Comparison of ENCODE assay signal across 8 mouse cellular contexts in genomic region chr5:33274085-33274952, GRCm38 (mm10). TPM values are rescaled to one million over a fixed set of nuclear protein-coding genes. Genes with fewer than 3 reads are reported as not detected.
DNase-seq lines count a peak whose midpoint lies in the region; ATAC-seq lines count a peak whose summit lies in the region.

No protein-coding gene starts in this region.

- peak overlapping the region; percentile 97 for H3K27ac ChIP-seq in hindbrain, embryonic 11.5 days (ENCODE audit: low read depth, low read length)

- no peaks in the 10 kb centered on the region for H3K9me3 ChIP-seq in hindbrain, embryonic 11.5 days (ENCODE audit: control insufficient read depth, low read length)

- H3K4me3 ChIP-seq in hindbrain, embryonic 11.5 days (ENCODE audit: low read depth, low read length) = peak overlapping the region; percentile 69

- peak; percentile 74 for ATAC-seq in hindbrain, embryonic 11.5 days (ENCODE audit: low FRiP score)

- H3K4me2 ChIP-seq in hindbrain, embryonic 11.5 days (replicated peaks; ENCODE audit: low read depth, low read length) = peak overlapping the region; percentile 60

- WGBS in hindbrain, embryonic 11.5 days = under 1% methylated on average over 57 of the region's 97 CpGs

- 0 out of 2 replicates have a peak, but pooled peaks cover 3% of the 10 kb centered on the region for H3K36me3 ChIP-seq in hindbrain, embryonic 11.5 days (ENCODE audit: control insufficient read depth, insufficient read depth, low read length)

- H3K27me3 ChIP-seq in hindbrain, embryonic 11.5 days (ENCODE audit: control insufficient read depth, insufficient read depth, low read length) = no peaks in the 10 kb centered on the region

- 0 out of 2 replicates have a peak, but pooled peaks cover 12% of the 10 kb centered on the region for H3K4me1 ChIP-seq in hindbrain, embryonic 11.5 days (replicated peaks; ENCODE audit: control insufficient read depth, insufficient read depth, low read length)

- peak; percentile 94 for DNase-seq in MN1 (ENCODE audit: low spot score)
- DNase-seq in cerebellum, adult 9-10 months = peak; percentile 93
- DNase-seq in frontal cortex, adult 2 months (ENCODE audit: extremely low spot score in 1 of 2, low spot score in 1 of 2) = peak; percentile 69 to 91
- DNase-seq in hindbrain, embryonic 11.5 days (ENCODE audit: low spot score) = peak; percentile 98
- DNase-seq in layer of hippocampus, postnatal 10 days (ENCODE audit: low spot score in 2 of 2) = peak; percentile 93 to 96
- peak; percentile 91 for DNase-seq in lung, postnatal 10 days
- DNase-seq in ovary, postnatal 36 days (ENCODE audit: low spot score) = peak; percentile 92
- DNase-seq in thymus, postnatal 25 days = peak; percentile 93

- peak overlapping the region; percentile 84 for H3K9ac ChIP-seq in hindbrain, embryonic 11.5 days (ENCODE audit: low read depth, low read length)

RNA-seq across cellular contexts. Expression of gene Ctbp1, which starts 0.5 kb away (rescaled TPM):
- polyA plus RNA-seq in frontal cortex, adult 2 months (2012; rRNA removed) = 243 and 263 TPM in 2 replicates
- polyA plus RNA-seq in hindbrain, embryonic 11.5 days (2014; fragmentation: Nextera tagmentation; extraction: Ambion mirVana) = 456 and 518 TPM in 2 replicates
- 100 to 1,000 TPM; 278 to 287 TPM for total RNA-seq in layer of hippocampus, postnatal 10 days (2021)

RNA-seq across cellular contexts. Expression of gene Spon2, which starts 56.1 kb away (rescaled TPM):
- polyA plus RNA-seq in frontal cortex, adult 2 months (2012; rRNA removed) = 0.40 and 0.50 TPM in 2 replicates
- 3.4 and 4.5 TPM in 2 replicates for polyA plus RNA-seq in hindbrain, embryonic 11.5 days (2014; fragmentation: Nextera tagmentation; extraction: Ambion mirVana)
- under 1 TPM; 0.45 to 0.75 TPM for total RNA-seq in layer of hippocampus, postnatal 10 days (2021)

Comparison
In these comparisons a context has a peak if more than half of its experiments do, and no peak if none do; other contexts are left out.
1. Peak in every context shown above with its lines: DNase-seq, ATAC-seq, H3K4me3 ChIP-seq and H3K27ac ChIP-seq.